Mouse (Mus musculus) kidney, embryonic 16.5 days (tissue): ENCODE measurements around the gene Gpd1. TPM values are rescaled to one million over a fixed set of nuclear protein-coding genes. Genes with fewer than 3 reads are reported as not detected.
"Not testable (repeated sequence)": the region's sequence is repeated elsewhere in the genome, so short reads cannot be mapped to it uniquely, and the experiment has no call there.

Source experiments
- ATAC-seq: fragments of 200-750 bp; cut with Nextera tagmentation; 2 replicates; pipeline ENCODE4 v1.8.0; 2017; ENCODE audit warnings: moderate TSS enrichment; ENCODE audit not compliant: low FRiP score, low TSS enrichment
- H3K27ac ChIP-seq: fragments of 300-500 bp; sonication (generic); 2 replicates; pipeline ENCODE4 v1.5.1; 2014; ENCODE audit warnings: low read length
- H3K27me3 ChIP-seq: fragments of 300-500 bp; sonication (generic); 2 replicates; pipeline ENCODE4 v1.6.1; 2014; ENCODE audit warnings: low read length, control low read depth, mixed read lengths; ENCODE audit not compliant: insufficient read depth
- H3K36me3 ChIP-seq: fragments of 300-500 bp; sonication (generic); 2 replicates; pipeline ENCODE4 v1.6.1; 2014; ENCODE audit warnings: low read length, control low read depth, mixed read lengths; ENCODE audit not compliant: insufficient read depth
- H3K4me1 ChIP-seq: fragments of 300-500 bp; sonication (generic); 2 replicates; pipeline ENCODE4 v1.6.1; 2014; ENCODE audit warnings: low read length, control low read depth, mixed read lengths; ENCODE audit not compliant: insufficient read depth
- H3K4me2 ChIP-seq: fragments of 300-500 bp; sonication (generic); replicated peaks from 2 replicates; pipeline ENCODE4 v1.6.1; 2014; ENCODE audit warnings: low read depth, low read length
- H3K4me3 ChIP-seq: fragments of 300-500 bp; sonication (generic); 2 replicates; pipeline ENCODE4 v1.5.1; 2014; ENCODE audit warnings: mild to moderate bottlenecking, low read length
- H3K9ac ChIP-seq: fragments of 300-500 bp; sonication (generic); replicated peaks from 2 replicates; pipeline ENCODE4 v1.6.1; 2014; ENCODE audit warnings: low read length
- H3K9me3 ChIP-seq: fragments of 300-500 bp; sonication (generic); 2 replicates; pipeline ENCODE4 v1.6.1; 2016; ENCODE audit warnings: low read length, control low read depth
- whole genome bisulfite sequencing: fragments of 180-500 bp; shearing (Covaris S2); extraction: QIAGEN DNeasy Blood & Tissue Kit; methylation state at CpG from one replicate; pipeline ENCODE4 v1.1.7; 2014; 5-methylcytosine and 5-hydroxymethylcytosine counted together
- polyA plus RNA-seq: library from polyadenylated mRNA; unstranded; fragments of >200 nt; fragmentation: Nextera tagmentation; extraction: Ambion mirVana; gene quantifications from 2 replicates; pipeline ENCODE4 v1.2.1, GENCODE M21; 2015

Gpd1 gene
- polyA plus RNA-seq, 1 experiment from 2014 or later, result 45.4 TPM

DNA sequence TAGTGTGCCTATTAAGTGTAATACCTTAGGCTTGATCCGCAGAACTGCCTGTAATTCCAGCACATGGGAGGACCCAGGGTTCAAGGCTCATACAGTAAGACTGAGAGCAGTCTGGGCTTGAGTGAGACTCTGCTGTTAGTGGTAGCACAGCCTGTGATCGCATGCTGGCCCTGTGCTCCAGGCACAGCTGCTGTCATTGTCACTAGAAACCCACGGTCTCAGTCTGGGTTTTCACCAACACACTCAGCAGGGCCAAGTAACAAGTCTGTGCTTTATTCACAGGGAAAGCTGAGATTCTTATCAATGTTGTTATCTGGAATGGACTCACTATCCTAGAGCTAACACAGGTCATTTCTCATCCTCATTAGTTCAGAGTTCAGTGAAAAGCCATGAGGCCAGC is 36.9 kb downstream of the Gpd1 start:
- no peaks in the 10 kb centered on the region for H3K4me1 ChIP-seq
- no peak overlapping the region for H3K4me2 ChIP-seq
- H3K9ac ChIP-seq, result no peak overlapping the region
- H3K9me3 ChIP-seq, result no peaks in the 10 kb centered on the region; the same call in 1 of the 2 replicates
- H3K4me3 ChIP-seq, result no peak overlapping the region
- H3K27me3 ChIP-seq, result no peaks in the 10 kb centered on the region
- H3K36me3 ChIP-seq, result peaks cover 10% of the 10 kb centered on the region; the same call in 1 of the 2 replicates
- 63% methylated on average over 3 of the region's 3 CpGs for WGBS
- ATAC-seq, result no peak
- no peak overlapping the region for H3K27ac ChIP-seq

- H3K9ac ChIP-seq, result no peak overlapping the region
- no peak overlapping the region for H3K4me3 ChIP-seq
- H3K36me3 ChIP-seq, result no peaks in the 10 kb centered on the region
- no peak overlapping the region for H3K4me2 ChIP-seq
- peaks cover 29% of the 10 kb centered on the region for H3K4me1 ChIP-seq
- no peak for ATAC-seq
- no peak overlapping the region for H3K27ac ChIP-seq
- 78% methylated on average over 4 of the region's 4 CpGs for WGBS
- H3K27me3 ChIP-seq, result no peaks in the 10 kb centered on the region
- no peaks in the 10 kb centered on the region for H3K9me3 ChIP-seq
Measured at GRCm38 (mm10) chr15:99767467-99767866, 50.2 kb downstream of the Gpd1 start.

DNA sequence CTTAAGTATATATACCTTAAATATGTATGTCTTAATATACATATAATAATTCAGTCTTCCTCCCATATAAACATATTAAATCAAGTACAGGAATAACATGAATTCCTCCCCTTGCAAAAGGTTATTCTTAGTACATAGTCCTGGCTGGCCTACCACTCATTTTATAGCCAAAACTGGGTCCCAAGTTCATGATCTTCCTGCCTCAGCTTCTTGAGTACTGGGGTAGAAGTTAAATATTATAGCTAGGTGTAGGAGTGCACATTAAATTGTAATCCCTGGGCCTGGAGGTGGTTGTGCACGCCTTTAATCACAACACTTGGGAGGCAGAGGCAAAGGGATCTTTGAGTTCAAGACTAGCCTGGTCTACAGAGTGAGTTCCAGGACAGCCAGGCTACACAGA is 51.4 kb downstream of the Gpd1 start:
- H3K27ac ChIP-seq, result no peak overlapping the region
- H3K9me3 ChIP-seq, result no peaks in the 10 kb centered on the region
- H3K4me2 ChIP-seq, result no peak overlapping the region
- peaks cover 33% of the 10 kb centered on the region for H3K4me1 ChIP-seq
- no peak for ATAC-seq
- no peak overlapping the region for H3K9ac ChIP-seq
- H3K27me3 ChIP-seq, result no peaks in the 10 kb centered on the region
- 82% methylated on average over 1 of the region's 1 CpGs for WGBS
- no peak overlapping the region for H3K4me3 ChIP-seq
- H3K36me3 ChIP-seq, result no peaks in the 10 kb centered on the region

DNA sequence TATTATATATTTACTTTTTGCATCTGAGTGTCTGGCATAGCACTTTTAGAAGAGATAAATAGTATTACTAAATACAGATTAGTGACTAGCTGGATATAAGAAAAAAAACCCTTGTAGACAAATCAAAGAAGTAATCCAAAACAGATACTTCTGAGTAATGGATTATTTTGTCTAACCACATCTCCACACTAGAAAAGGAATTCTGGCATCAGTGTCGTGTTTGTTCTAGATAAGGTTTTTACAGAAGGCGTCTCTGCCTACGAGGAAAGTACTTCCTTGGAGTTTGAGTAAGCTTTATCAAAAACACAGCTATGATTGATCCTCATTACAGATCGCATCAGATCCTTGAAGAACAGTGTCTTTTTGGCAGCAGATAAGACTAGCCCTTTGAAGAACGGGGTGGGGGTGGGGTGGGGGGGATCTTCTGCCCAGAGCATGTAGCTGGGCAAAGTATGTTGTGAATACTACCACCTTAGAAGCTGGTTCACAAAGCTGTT is 53.7 kb downstream of the Gpd1 start:
- H3K4me1 ChIP-seq, result peaks cover 33% of the 10 kb centered on the region
- H3K4me2 ChIP-seq, result peak overlapping the region; percentile 72
- H3K27me3 ChIP-seq, result no peaks in the 10 kb centered on the region
- H3K9me3 ChIP-seq, result no peaks in the 10 kb centered on the region
- H3K4me3 ChIP-seq, result peak overlapping the region; percentile 86
- 15% methylated on average over 5 of the region's 5 CpGs for WGBS
- H3K9ac ChIP-seq, result peak overlapping the region; percentile 92
- H3K36me3 ChIP-seq, result no peaks in the 10 kb centered on the region
- no peak for ATAC-seq
- H3K27ac ChIP-seq, result peak overlapping the region; percentile 96

DNA sequence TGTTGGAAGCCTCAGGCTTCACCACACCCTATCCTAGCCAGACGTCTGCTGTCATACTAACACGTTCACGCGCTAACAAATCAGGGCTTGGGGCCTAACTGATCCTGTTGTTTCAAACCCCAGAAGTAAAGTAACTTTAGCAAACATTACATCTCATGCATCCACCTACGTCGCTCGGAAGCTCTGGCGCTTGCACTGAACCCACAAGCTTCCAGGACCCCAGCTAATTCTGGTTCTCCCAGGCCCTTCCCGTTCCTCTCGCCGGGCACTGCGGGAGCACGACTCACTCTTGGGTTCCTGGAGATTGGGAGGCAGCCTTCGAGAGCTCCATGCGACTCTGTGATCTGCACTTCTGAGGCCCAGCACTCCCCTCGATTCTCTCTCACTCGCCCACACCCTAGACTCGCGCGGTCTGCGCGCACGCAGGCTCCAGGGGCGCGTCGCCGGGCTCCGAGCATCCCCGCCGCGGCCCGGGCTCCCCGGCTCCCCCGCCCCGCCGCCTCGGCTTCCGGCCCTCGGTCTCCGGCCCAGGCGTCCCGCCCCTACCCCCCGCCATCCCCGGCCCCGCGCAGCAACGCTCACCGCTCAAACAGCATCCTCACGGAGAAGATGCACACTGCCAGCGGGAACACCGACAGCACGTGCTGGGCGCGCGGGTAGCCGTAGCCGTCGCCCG is 54.4 kb downstream of the Gpd1 start:
- H3K4me3 ChIP-seq, result peak overlapping the region; percentile 86

GRCm38 (mm10) chr15:99772277-99772880 is 55.1 kb downstream of the Gpd1 start:
- peak; percentile 98 for ATAC-seq
- peak overlapping the region; percentile 96 for H3K27ac ChIP-seq
- 0% methylated on average over 37 of the region's 41 CpGs for WGBS

More for the DNA sequence above, 54.4 kb downstream of the Gpd1 start:
- Histone ChIP-seq H3K27me3 (no peaks in the 10 kb centered on the region), H3K9ac (peak overlapping the region; percentile 92), H3K4me2 (peak overlapping the region; percentile 72), H3K36me3 (no peaks in the 10 kb centered on the region), H3K4me1 (peaks cover 33% of the 10 kb centered on the region), H3K27ac (peak overlapping the region; percentile 96), H3K9me3 (no peaks in the 10 kb centered on the region)
- ATAC-seq, result peak; percentile 66
- WGBS, result under 1% methylated on average over 52 of the region's 59 CpGs

DNA sequence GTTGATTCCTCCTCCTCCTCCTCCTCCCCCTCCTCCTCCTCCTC is 55.4 kb downstream of the Gpd1 start, which contains the start of gene Cers5:
TSS of gene Cers5 (minus strand) at position 5 of the 44 bp plus-strand sequence.
- ATAC-seq, H3K36me3 ChIP-seq, H3K27me3 ChIP-seq, H3K9me3 ChIP-seq: not testable (repeated sequence)
- peak within 1 kb of the TSS; percentile 86 for H3K4me3 ChIP-seq
- H3K4me2 ChIP-seq, result peak within 1 kb of the TSS; percentile 72
- H3K9ac ChIP-seq, result peak within 1 kb of the TSS; percentile 92
- H3K27ac ChIP-seq, result peak within 1 kb of the TSS; percentile 96
- H3K4me1 ChIP-seq, result peaks cover 29% of the 10 kb centered on the region

More at GRCm38 (mm10) chr15:99772277-99772880, 55.1 kb downstream of the Gpd1 start:
- H3K9ac ChIP-seq, result peak overlapping the region; percentile 92
- no peaks in the 10 kb centered on the region; the same call in 1 of the 2 replicates for H3K36me3 ChIP-seq
- peak overlapping the region; percentile 86 for H3K4me3 ChIP-seq
- H3K9me3 ChIP-seq, result no peaks in the 10 kb centered on the region
- peaks cover 33% of the 10 kb centered on the region for H3K4me1 ChIP-seq
- H3K27me3 ChIP-seq, result no peaks in the 10 kb centered on the region
- H3K4me2 ChIP-seq, result peak overlapping the region; percentile 72

DNA sequence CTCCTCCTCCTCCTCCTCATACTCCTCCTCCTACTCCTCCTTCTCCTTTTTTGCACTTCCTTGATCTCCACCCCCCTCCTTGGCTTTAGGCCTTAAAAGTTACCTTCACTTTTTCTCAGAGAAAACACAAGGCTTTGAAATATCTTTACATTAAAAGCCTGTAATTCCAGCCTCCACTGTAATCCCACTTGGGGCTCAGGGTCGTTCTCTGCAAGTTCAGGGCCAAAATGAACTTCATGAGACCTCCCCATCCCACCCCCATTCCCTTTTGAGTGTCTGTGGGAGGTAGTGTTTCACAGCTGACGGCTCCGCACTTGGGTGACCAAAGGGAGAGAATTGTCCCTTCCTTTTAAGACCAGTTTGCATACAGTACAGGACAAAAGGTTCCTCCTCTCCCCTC is 55.6 kb downstream of the Gpd1 start:
- ATAC-seq, result no peak
- H3K27me3 ChIP-seq, result no peaks in the 10 kb centered on the region
- peaks cover 4% of the 10 kb centered on the region for H3K36me3 ChIP-seq
- peak overlapping the region; percentile 15 for H3K9ac ChIP-seq
- peaks cover 27% of the 10 kb centered on the region for H3K4me1 ChIP-seq
- 14% methylated on average over 3 of the region's 3 CpGs for WGBS
- peak overlapping the region; percentile 72 for H3K4me2 ChIP-seq
- no peaks in the 10 kb centered on the region for H3K9me3 ChIP-seq
- peak overlapping the region; percentile 87 for H3K27ac ChIP-seq
- peak overlapping the region; percentile 13; the same call in 1 of the 2 replicates for H3K4me3 ChIP-seq
